Mouse (Mus musculus) 3134 (cell line): ENCODE results near the gene Sh2b1.
"Not testable (repeated sequence)": the region's sequence is repeated elsewhere in the genome, so short reads cannot be mapped to it uniquely, and the experiment has no call there.

Experiments
- DNase-seq: peaks from one replicate; pipeline ENCODE4 v3.0.0-alpha.2; 2011; ENCODE audit warnings: low spot score; ENCODE audit not compliant: insufficient read length; ENCODE audit errors: extremely low read depth

The Sh2b1 gene

GRCm38 (mm10) chr7:126474993-126475581, at the start of gene Sh2b1:
Gene Sh2b1 (minus strand): TSS chr7:126475424.
- DNase-seq, result peak; percentile 89

GRCm38 (mm10) chr7:126523316-126523715, 48.1 kb upstream of the Sh2b1 start:
- DNase-seq, result no peak

GRCm38 (mm10) chr7:126519513-126519912, 44.3 kb upstream of the Sh2b1 start:
- DNase-seq, result peak; percentile 31

GRCm38 (mm10) chr7:126518261-126518941, 43.2 kb upstream of the Sh2b1 start:
- no peak for DNase-seq

- DNase-seq, result no peak
These were observed 36.1 kb upstream of the Sh2b1 start for GRCm38 (mm10) chr7:126511287-126511686.

- no peak for DNase-seq
These were observed 32.0 kb upstream of the Sh2b1 start for GRCm38 (mm10) chr7:126507126-126507778.

- no peak for DNase-seq
These were observed 29.7 kb upstream of the Sh2b1 start for GRCm38 (mm10) chr7:126504913-126505312.

GRCm38 (mm10) chr7:126503273-126503878, 28.2 kb upstream of the Sh2b1 start, which contains the start of gene Atxn2l:
Gene Atxn2l (minus strand): TSS chr7:126503437.
- peak; percentile 98 for DNase-seq

GRCm38 (mm10) chr7:126502751-126503150, 27.5 kb upstream of the Sh2b1 start:
- DNase-seq, result no peak

- DNase-seq, result peak; percentile 98
These were observed 27.0 kb upstream of the Sh2b1 start for GRCm38 (mm10) chr7:126502023-126502741.

GRCm38 (mm10) chr7:126501684-126502022, 26.4 kb upstream of the Sh2b1 start:
- DNase-seq, result no peak

- DNase-seq, result no peak
These were observed 24.2 kb upstream of the Sh2b1 start for GRCm38 (mm10) chr7:126499416-126499815.

GRCm38 (mm10) chr7:126497966-126498365, 22.7 kb upstream of the Sh2b1 start:
- DNase-seq, result no peak

- no peak for DNase-seq
These were observed 21.3 kb upstream of the Sh2b1 start for GRCm38 (mm10) chr7:126496475-126496874.

- no peak for DNase-seq
These were observed 18.9 kb upstream of the Sh2b1 start for GRCm38 (mm10) chr7:126494120-126494519.

GRCm38 (mm10) chr7:126491973-126492372, 16.7 kb upstream of the Sh2b1 start:
- no peak for DNase-seq

GRCm38 (mm10) chr7:126491005-126491404, 15.8 kb upstream of the Sh2b1 start:
- no peak for DNase-seq

GRCm38 (mm10) chr7:126487617-126488385, 12.6 kb upstream of the Sh2b1 start:
- DNase-seq, result not testable (repeated sequence)

- peak; percentile 87 for DNase-seq
These were observed 11.8 kb upstream of the Sh2b1 start, which contains the start of gene Tufm for GRCm38 (mm10) chr7:126487052-126487483. Gene Tufm (plus strand): TSS chr7:126487361.

- DNase-seq, result peak; percentile 90
These were observed 7.2 kb upstream of the Sh2b1 start for GRCm38 (mm10) chr7:126482392-126482871.
